Mouse (Mus musculus) central nervous system, embryonic 18 days (tissue): ENCODE data around the gene Fam160b1. TPM values are rescaled to one million over a fixed set of nuclear protein-coding genes. Genes with fewer than 3 reads are reported as not detected.

Experiments
- polyA plus RNA-seq: library from polyadenylated mRNA; depleted of rRNA; stranded (reverse); fragments of >200 nt; gene quantifications from 2 replicates; pipeline ENCODE4 v1.2.3, GENCODE M21; 2012; rRNA removed

Fam160b1 gene
- polyA plus RNA-seq = 17.5 and 18.6 TPM in 2 replicates

DNA sequence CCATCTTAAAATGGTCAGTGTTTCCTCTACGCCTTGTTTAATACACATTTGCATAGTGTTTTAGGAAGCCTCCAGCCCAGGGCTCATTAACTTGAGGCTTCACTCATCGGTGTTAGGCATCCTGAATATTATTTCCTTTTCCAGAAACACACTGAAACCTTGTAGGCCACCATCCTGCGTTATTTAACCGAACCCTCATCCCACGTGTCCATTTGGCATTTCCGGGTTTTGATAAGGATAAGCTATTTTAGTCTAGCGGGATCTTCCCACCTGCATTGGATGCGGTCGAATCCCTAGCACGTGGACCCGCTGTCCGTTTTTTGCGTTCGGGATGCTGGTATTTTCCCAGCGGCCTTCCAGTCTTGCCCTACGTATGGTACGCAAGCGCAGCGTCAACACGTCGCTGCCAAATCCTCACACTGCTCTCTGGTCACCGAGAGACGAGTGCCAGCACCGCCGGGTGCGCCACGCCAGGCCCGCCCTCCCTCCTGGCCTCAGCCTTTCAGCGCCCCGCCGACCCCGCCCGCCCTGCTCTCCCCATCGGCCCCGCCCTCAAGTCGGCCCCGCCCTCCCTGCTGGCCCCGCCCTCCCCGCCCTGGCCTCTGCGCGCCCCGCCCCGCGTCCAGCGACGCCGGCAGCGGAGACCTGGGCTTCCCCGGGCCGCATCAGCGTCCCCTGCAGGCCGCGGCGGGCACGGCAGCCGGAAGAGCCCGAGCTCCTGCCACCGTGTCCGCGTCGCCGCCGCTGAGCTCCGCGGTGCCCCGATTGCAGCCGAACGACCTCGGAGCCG is at the start of gene Fam160b1:
Fam160b1 (plus strand) TSS at position 340 of the 790 bp plus-strand sequence.

DNA sequence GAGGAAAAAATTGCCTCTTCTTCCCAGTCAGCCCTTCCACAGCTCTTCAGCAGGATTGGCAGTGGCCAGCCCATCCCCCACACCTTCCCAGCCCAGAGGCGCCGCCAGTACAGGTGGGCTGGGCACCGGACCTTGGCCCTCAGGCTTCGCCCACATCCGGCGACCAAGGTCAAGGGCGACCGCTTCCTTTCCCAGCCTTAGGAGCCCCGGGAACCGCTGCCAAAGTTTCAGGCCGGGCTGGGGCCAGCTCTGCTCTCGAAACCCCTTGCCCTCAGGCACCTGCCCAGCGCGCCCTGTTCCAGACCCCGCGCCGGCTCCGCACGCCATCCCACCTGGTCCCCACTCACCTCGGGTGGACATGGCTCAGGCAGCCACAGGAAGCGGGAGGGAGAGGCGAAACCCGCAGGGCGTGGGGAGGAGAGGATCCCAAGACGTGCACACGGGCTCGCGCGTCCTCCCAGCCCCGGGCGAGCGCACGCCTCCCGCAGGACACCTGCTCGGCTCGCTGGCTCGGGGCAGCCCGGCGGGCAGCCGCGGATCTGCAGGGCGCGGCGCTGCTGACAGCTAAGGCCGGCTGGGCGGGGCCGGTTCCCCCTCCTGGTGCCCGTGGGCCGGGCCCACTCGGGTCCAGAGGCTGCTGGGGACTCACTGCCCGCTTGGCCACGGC is 46.0 kb upstream of the Fam160b1 start, which contains the start of gene Ablim1:
Ablim1 (minus strand) TSS at position 574 of the 667 bp plus-strand sequence.

Other genes with a start within 250 kb of the Fam160b1 start
- gene Ablim1, start 45.8 kb upstream of the Fam160b1 start, polyA plus RNA-seq = 45.3 and 47.3 TPM in 2 replicates
- gene Trub1, start 92.2 kb downstream of the Fam160b1 start, polyA plus RNA-seq = 27.4 and 27.6 TPM in 2 replicates